Mouse (Mus musculus): ENCODE data around the gene Prcp.

GRCm38 (mm10) chr7:92959758-92960157 lies 85.5 kb downstream of the Prcp start:
- no peak for TF ChIP-seq POLR2A (IDR thresholded peaks at IDR 0.05; ENCODE audit: borderline replicate concordance, insufficient read depth, low read length)
- no peak for TF ChIP-seq CTCF (IDR thresholded peaks at IDR 0.05; ENCODE audit: borderline replicate concordance, insufficient read depth, low read depth, low read length)
